Mouse (Mus musculus): ENCODE results near the gene Slc25a30.

DNA sequence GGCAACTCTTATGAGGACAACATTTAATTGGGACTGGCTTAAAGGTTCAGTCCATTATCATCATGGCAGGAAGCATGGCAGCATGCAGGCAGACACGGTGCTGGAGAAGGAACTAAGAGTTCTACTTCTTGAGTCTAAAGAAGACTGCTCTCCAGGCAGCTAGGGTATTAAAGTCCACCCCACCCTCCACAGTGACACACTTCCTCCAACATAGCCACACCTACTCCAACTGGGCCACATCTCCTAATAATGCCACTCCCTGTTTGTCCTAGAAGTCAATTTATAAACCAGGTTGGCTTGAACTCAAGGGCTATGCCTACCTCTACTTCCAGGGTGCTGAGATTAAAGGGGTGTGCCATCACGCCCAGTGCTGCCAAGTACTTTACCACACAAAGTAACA lies 45.2 kb upstream of the Slc25a30 start:
- TF ChIP-seq MYOD1 (IDR thresholded peaks at IDR 0.05; ENCODE audit: control insufficient read depth in 1 of 3, insufficient read length in 2 of 3, low read depth in 2 of 3) = no peak
- no peak for TF ChIP-seq TCF12 (IDR thresholded peaks at IDR 0.05; ENCODE audit: insufficient read depth, poor library complexity, severe bottlenecking)
- no peak for TF ChIP-seq POLR2A (IDR thresholded peaks at IDR 0.05; ENCODE audit: insufficient read length, low read depth)
- no peak for TF ChIP-seq E2F4 (IDR thresholded peaks at IDR 0.05; ENCODE audit: insufficient read depth)
- TF ChIP-seq MAX (IDR thresholded peaks at IDR 0.05; ENCODE audit: low read depth) = no peak
- TF ChIP-seq USF1 (IDR thresholded peaks at IDR 0.05; ENCODE audit: low read depth) = no peak
- no peak for TF ChIP-seq POLR2AphosphoS2 (IDR thresholded peaks at IDR 0.05; ENCODE audit: insufficient read length, low read depth)
- no peak for TF ChIP-seq MYOG (IDR thresholded peaks at IDR 0.05; ENCODE audit: control insufficient read depth in 1 of 3, insufficient read depth in 1 of 3, insufficient read length in 2 of 3, low read depth in 2 of 3)
- TF ChIP-seq REST (IDR thresholded peaks at IDR 0.05; ENCODE audit: insufficient read depth, insufficient read length) = no peak
- no peak for TF ChIP-seq CEBPB (IDR thresholded peaks at IDR 0.05; ENCODE audit: insufficient read depth, poor library complexity, severe bottlenecking)

Measured in myocyte (in vitro differentiated cells).